Mouse (Mus musculus) MEL-GATA-1-ER (cell line): ENCODE results near the gene Utf1.
A peak's percentile ranks its signal among the peaks of the same experiment; 100 is the strongest.

Experiments used
- DNase-seq: peaks from one replicate; pipeline ENCODE4 v3.0.0-alpha.2; 2012; ENCODE audit warnings: low read depth; ENCODE audit errors: extremely low read depth

Utf1 gene

DNA sequence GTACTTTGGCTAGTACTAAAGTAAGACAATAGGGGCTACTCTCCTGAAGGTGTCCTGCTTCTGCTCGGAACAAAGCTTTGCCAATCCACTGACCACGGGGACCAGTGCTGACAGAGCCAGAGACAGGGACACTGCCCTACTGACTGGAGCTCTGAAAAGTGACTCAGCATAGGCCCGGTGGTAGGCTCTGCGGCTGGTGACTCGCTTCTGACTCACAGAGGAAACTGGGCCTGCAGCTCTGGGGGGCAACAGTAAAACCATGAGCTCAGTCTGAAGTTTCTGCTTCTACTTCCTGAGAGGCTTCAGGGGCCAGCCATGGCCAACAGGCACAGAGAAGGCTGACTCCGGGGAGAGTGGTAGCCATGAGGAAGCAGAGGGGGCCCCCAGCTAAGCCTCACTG, 27.8 kb downstream of the Utf1 start:
- no peak for DNase-seq

GRCm38 (mm10) chr7:139972923-139973331, 29.3 kb downstream of the Utf1 start:
- no peak for DNase-seq

DNA sequence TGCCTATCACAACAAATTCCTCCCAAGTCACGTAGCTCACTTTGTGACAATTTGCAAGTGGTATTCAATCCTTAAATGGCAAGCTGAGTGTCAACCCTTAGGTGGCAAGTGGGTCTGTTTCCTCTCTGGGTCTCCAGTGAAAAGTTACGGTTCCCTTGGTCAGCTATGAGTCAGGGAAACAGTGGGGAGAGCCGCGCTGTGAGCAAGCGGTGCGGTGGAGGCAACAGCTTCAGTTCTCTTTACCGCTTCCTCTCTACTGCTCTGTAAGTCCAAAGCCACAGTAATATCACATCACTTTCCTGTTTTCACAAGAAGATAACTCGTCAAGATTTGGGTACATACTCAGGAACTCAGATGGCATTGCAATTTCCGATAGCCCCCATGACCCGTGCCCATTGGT, 30.7 kb downstream of the Utf1 start:
- DNase-seq: no peak

DNA sequence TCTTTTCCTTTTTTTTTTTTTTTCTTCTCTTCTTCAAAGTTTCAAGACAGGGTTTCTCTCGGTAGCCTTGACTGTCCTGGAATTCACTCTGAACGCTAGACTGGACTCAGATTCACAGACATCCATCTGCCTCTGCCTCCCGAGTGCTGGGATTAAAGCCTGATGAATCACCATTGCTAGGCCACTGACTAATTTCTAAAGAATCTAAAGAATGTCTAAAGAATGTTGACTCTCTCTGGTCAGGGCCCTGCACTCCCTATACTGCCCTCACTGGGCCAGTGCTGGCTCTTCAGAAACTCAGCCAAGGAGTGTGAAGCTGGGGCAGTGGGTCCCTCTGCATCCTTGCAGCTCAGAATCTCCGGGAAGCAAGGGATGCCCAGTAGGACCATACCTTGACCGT, 31.9 kb downstream of the Utf1 start:
- no peak for DNase-seq

- peak; percentile 19 for DNase-seq
These were observed 34.8 kb downstream of the Utf1 start, which contains the start of gene 6430531B16Rik for GRCm38 (mm10) chr7:139978278-139978892. Gene 6430531B16Rik, minus strand, starts transcription at chr7:139978755.

GRCm38 (mm10) chr7:139979011-139979719, 35.6 kb downstream of the Utf1 start:
- no peak for DNase-seq

GRCm38 (mm10) chr7:139980778-139981177, 37.2 kb downstream of the Utf1 start:
- DNase-seq: no peak

GRCm38 (mm10) chr7:139982058-139982457, 38.5 kb downstream of the Utf1 start:
- DNase-seq: no peak

GRCm38 (mm10) chr7:139984505-139984904, 40.9 kb downstream of the Utf1 start:
- no peak for DNase-seq

DNA sequence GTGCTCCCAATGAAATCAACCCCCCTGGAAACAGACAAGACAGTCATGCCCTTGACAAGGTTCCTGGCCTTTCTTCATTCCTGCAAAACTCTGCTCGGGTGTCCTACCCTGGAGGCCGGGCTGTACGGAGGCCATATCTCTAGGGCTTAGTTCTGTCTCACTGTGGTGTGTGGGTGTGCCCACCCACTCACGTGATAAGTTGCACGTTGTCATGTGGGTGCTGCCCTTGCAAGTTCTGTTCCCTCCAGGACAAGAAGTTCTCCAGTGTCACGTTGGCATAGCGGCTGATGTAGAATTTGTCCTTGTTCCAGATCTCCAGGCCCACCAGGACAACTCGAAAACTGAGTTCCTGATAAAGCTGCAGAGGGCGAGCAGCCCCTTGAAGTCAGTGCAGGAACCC, 44.7 kb downstream of the Utf1 start:
- DNase-seq: no peak

- no peak for DNase-seq
These were observed 47.3 kb downstream of the Utf1 start for GRCm38 (mm10) chr7:139990864-139991394.

GRCm38 (mm10) chr7:139992406-139992805, 48.8 kb downstream of the Utf1 start, which contains the start of gene Adam8:
Gene Adam8, minus strand, starts transcription at chr7:139992562.
- DNase-seq: peak; percentile 23

DNA sequence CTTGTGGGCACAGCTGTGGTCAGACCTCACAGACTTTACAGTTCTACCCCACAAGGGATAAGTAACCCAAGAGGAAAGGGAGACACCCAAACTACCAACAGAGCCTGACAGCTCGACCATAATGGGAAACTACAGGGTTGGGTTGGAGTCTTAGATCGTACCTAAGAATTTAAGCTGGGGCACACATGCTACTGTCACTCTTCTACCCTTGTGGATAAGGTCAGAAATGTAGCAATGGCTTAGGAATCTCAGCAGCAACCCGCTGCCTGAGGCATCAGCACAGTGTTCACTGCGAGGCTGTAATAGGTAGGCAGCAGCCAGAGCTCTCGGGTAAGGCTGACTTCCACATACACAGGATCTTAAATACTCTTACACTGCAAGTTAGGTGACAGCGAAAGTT, 49.9 kb downstream of the Utf1 start:
- DNase-seq: no peak

GRCm38 (mm10) chr7:139994202-139994601, 50.6 kb downstream of the Utf1 start:
- DNase-seq: no peak

GRCm38 (mm10) chr7:139994676-139995075, 51.1 kb downstream of the Utf1 start:
- peak; percentile 17 for DNase-seq
